Mouse (Mus musculus) E14TG2a.4 (cell line): Measurements from ENCODE around the gene Mbnl1.

Source experiments
- CTCF ChIP-seq: conservative IDR thresholded peaks from 2 replicates; pipeline ENCODE4 v1.5.1; 2014; ENCODE audit warnings: low read length
- NANOG ChIP-seq: IDR thresholded peaks from 2 replicates; pipeline ENCODE4 v1.6.1; 2014; ENCODE audit warnings: borderline replicate concordance, low read length, mixed read lengths
- POU5F1 ChIP-seq: IDR thresholded peaks from 2 replicates; pipeline ENCODE4 v1.6.1; 2014; ENCODE audit warnings: low read length, borderline replicate concordance

DNA sequence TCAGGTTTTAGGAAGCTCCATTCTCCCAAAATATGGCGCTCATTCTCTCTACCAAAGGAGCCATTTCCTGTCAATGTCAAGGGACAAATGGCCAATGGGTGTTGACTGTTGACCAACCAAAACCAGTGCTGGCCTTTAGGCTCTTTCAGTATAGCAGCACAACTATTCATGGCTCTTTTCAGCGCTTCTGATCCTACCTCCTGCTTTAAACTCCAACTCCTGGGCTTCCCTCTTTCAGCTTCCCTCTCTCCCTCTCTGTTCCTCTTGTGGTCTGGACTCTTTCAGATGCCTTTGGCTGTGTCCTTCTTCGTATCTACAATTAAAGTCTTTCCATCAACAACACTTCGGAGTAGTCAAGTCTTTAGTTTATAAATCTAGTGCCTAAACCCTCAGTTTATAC is 107.2 kb downstream of the Mbnl1 start:
- TF ChIP-seq CTCF (no peak), NANOG (no peak), POU5F1 (no peak)
